Mouse (Mus musculus): ENCODE data around the gene Cbfb. TPM values are rescaled to one million over a fixed set of nuclear protein-coding genes. Genes with fewer than 3 reads are reported as not detected.

Gene Cbfb
- polyA plus RNA-seq (2014; fragmentation: Nextera tagmentation; extraction: Ambion mirVana): 31.1 and 32.7 TPM in 2 replicates

DNA sequence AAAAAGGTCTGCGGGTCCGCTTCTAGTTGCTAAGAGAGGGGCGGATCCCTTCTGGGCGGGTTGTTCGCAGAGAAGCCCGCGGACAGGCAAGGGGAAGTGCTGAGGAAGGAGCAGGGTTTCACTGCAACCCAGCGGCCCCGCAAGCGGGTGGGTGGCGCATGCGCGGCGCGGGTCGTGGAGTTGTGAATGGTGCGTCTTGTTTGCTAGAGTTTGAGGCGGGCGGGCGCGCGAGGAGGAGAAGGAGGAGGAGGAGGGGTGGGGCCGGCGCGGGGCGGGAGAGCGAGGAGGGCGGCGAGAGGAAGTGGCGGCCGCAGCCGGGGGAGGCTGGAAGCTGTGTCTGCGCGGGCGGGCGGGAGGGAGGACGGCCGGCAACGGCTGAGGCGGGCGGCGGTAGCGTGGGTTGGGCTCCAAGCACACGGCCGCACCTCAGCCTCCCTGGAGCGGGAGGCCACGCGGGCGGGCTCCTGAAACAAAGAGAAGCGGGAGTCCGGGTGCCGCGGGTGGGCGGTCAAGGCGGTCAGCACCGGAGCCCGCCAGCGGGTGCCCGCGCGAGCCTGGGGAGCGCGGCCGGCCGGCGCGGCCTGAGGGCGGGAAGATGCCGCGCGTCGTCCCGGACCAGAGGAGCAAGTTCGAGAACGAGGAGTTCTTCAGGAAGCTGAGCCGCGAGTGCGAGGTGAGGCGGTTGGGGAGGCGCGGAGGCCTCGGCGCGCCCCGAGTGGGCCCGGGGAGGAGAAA is at the start of gene Cbfb:
Cbfb (plus strand) TSS at position 294 of the 735 bp plus-strand sequence.
- peak within 1 kb of the TSS; percentile 96 for H3K4me2 ChIP-seq
- no peaks in the 10 kb centered on the region for H3K36me3 ChIP-seq (ENCODE audit: control insufficient read depth, insufficient read depth, low read length)
- H3K4me1 ChIP-seq (replicated peaks; ENCODE audit: control insufficient read depth, insufficient read depth, low read length): peaks cover 4% of the 10 kb centered on the region; the same call in 1 of the 2 replicates
- peaks cover 3% of the 10 kb centered on the region; the same call in 1 of the 2 replicates for H3K27me3 ChIP-seq (replicated peaks; ENCODE audit: control insufficient read depth, insufficient read depth, low read length)
- H3K4me3 ChIP-seq (ENCODE audit: low read depth, low read length): peak within 1 kb of the TSS; percentile 83
- ATAC-seq (replicated peaks; ENCODE audit: low FRiP score) (peak; percentile 85), DNase-seq (ENCODE audit: low spot score) (peak; percentile 95)
- peak within 1 kb of the TSS; percentile 87 for H3K9ac ChIP-seq (ENCODE audit: low read depth, low read length)
- H3K27ac ChIP-seq (ENCODE audit: low read depth, low read length): peak within 1 kb of the TSS; percentile 73
- H3K9me3 ChIP-seq (ENCODE audit: control insufficient read depth, low read length): no peaks in the 10 kb centered on the region
- WGBS: under 1% methylated on average over 74 of the region's 86 CpGs

DNA sequence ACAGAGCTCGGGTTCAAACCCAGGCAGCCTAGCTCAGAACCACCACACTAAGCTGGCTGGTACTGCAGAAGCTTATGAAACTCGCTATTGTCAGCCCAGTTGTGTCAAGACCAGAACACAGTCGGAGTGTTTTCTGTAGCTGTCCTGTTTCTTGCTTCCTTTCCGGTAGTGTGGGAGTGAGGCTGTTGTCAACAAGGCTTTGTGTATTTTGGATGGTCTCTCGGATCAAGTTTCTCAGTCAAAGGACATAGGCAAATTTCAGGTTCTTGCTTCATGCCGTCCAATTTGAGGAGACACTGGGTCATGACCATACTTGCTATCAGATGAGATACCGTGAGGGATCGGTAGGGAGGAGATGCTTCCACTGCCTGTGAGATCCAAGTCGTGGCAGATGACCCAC is 40.6 kb upstream of the Cbfb start:
- H3K4me2 ChIP-seq: no peak overlapping the region
- H3K36me3 ChIP-seq (ENCODE audit: control insufficient read depth, insufficient read depth, low read length): no peaks in the 10 kb centered on the region
- H3K9me3 ChIP-seq (ENCODE audit: control insufficient read depth, low read length): no peaks in the 10 kb centered on the region
- H3K4me1 ChIP-seq (replicated peaks; ENCODE audit: control insufficient read depth, insufficient read depth, low read length): no peaks in the 10 kb centered on the region
- whole genome bisulfite sequencing: 73% methylated on average over 9 of the region's 9 CpGs
- no peak for ATAC-seq (replicated peaks; ENCODE audit: low FRiP score)
- DNase-seq (ENCODE audit: low spot score): no peak
- no peak overlapping the region for H3K9ac ChIP-seq (ENCODE audit: low read depth, low read length)
- H3K4me3 ChIP-seq (ENCODE audit: low read depth, low read length): no peak overlapping the region
- no peaks in the 10 kb centered on the region for H3K27me3 ChIP-seq (replicated peaks; ENCODE audit: control insufficient read depth, insufficient read depth, low read length)
- H3K27ac ChIP-seq (ENCODE audit: low read depth, low read length): no peak overlapping the region

DNA sequence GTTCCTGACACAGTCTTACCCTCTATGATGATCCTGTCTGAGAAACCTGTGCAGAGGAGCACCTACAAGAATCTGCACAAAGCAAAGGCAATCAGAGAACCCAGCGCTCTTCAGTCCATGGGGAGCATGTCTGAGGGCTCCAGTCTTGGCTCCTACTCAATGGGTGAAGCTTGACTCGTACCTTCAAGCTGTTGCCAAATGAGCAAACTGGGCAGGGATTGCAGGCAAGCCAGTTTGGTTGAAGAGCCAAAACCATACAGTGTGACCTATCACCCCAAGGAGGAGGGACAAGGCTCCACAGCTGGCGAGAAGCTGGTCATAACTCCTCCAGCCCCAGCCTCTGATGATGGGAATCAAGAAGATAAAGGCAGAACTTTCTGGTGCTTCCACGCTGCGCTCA is 39.0 kb upstream of the Cbfb start, which contains the start of gene Ces4a:
Ces4a (plus strand) TSS at position 292 of the 400 bp plus-strand sequence.
- no peak within 1 kb of the TSS for H3K27ac ChIP-seq (ENCODE audit: low read depth, low read length)
- ATAC-seq (replicated peaks; ENCODE audit: low FRiP score): no peak

DNA sequence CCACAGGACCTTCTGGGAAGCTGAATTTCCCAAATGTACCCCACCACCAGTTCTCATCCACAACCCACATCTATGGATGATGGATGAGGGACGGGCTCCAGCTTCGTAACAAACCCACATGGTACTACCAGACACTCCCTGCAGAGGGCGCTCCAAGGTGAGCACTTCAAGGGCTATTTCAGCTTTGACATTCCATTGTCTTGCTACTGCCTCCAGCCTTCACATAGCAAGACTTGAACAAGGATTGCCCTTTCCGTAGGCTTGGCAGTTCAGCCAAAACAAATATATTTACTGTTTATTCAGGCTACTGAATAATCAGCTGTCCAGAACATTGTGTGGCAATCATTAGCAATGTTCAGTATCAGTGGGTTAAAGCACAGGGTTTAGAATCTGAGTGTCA is 32.1 kb upstream of the Cbfb start:
- H3K27ac ChIP-seq (ENCODE audit: low read depth, low read length): no peak overlapping the region
- ATAC-seq (replicated peaks; ENCODE audit: low FRiP score) (no peak), DNase-seq (ENCODE audit: low spot score) (no peak)
- no peak overlapping the region for H3K4me3 ChIP-seq (ENCODE audit: low read depth, low read length)
- H3K9me3 ChIP-seq (ENCODE audit: control insufficient read depth, low read length): no peaks in the 10 kb centered on the region
- no peak overlapping the region for H3K9ac ChIP-seq (ENCODE audit: low read depth, low read length)
- H3K4me1 ChIP-seq (replicated peaks; ENCODE audit: control insufficient read depth, insufficient read depth, low read length): no peaks in the 10 kb centered on the region
- H3K4me2 ChIP-seq: no peak overlapping the region
- 16% methylated on average over 4 of the region's 4 CpGs for WGBS
- 0 out of 2 replicates have a peak, but pooled peaks cover 13% of the 10 kb centered on the region for H3K27me3 ChIP-seq (replicated peaks; ENCODE audit: control insufficient read depth, insufficient read depth, low read length)
- no peaks in the 10 kb centered on the region for H3K36me3 ChIP-seq (ENCODE audit: control insufficient read depth, insufficient read depth, low read length)

More for the DNA sequence above, 39.0 kb upstream of the Cbfb start, which contains the start of gene Ces4a:
- no peak within 1 kb of the TSS for H3K4me2 ChIP-seq
- DNase-seq (ENCODE audit: low spot score): no peak
- H3K27me3 ChIP-seq (replicated peaks; ENCODE audit: control insufficient read depth, insufficient read depth, low read length): no peaks in the 10 kb centered on the region
- H3K4me1 ChIP-seq (replicated peaks; ENCODE audit: control insufficient read depth, insufficient read depth, low read length): no peaks in the 10 kb centered on the region
- H3K9ac ChIP-seq (ENCODE audit: low read depth, low read length): no peak within 1 kb of the TSS
- no peak within 1 kb of the TSS for H3K4me3 ChIP-seq (ENCODE audit: low read depth, low read length)
- H3K36me3 ChIP-seq (ENCODE audit: control insufficient read depth, insufficient read depth, low read length): no peaks in the 10 kb centered on the region
- H3K9me3 ChIP-seq (ENCODE audit: control insufficient read depth, low read length): no peaks in the 10 kb centered on the region
- 74% methylated on average over 5 of the region's 5 CpGs for WGBS

DNA sequence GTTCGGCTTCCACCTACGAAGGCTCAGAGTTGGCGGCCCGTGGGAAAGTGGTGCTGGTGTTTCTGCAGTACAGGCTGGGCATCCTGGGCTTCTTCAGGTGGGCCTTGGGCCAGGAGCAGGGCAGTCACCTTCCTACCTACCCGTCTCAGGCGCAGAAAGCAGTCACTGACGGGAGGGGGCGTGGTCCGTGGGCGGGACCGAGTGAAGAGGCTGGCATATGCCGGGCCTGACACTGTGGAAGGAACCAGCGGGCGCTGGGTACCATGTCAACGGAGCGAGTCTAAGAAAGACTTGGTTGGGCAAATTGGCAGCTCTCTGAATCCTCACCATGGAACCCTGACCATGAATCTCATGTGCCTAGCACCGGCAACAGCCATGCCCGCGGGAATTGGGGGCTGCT is 28.1 kb upstream of the Cbfb start:
- no peak overlapping the region for H3K4me3 ChIP-seq (ENCODE audit: low read depth, low read length)
- H3K27ac ChIP-seq (ENCODE audit: low read depth, low read length): no peak overlapping the region
- H3K9ac ChIP-seq (ENCODE audit: low read depth, low read length): no peak overlapping the region
- WGBS: 31% methylated on average over 19 of the region's 19 CpGs
- H3K27me3 ChIP-seq (replicated peaks; ENCODE audit: control insufficient read depth, insufficient read depth, low read length): 0 out of 2 replicates have a peak, but pooled peaks cover 13% of the 10 kb centered on the region
- no peaks in the 10 kb centered on the region for H3K9me3 ChIP-seq (ENCODE audit: control insufficient read depth, low read length)
- H3K4me2 ChIP-seq: peak overlapping the region; percentile 39
- no peaks in the 10 kb centered on the region for H3K4me1 ChIP-seq (replicated peaks; ENCODE audit: control insufficient read depth, insufficient read depth, low read length)
- H3K36me3 ChIP-seq (ENCODE audit: control insufficient read depth, insufficient read depth, low read length): no peaks in the 10 kb centered on the region
- DNase-seq (ENCODE audit: low spot score): no peak
- no peak for ATAC-seq (replicated peaks; ENCODE audit: low FRiP score)

DNA sequence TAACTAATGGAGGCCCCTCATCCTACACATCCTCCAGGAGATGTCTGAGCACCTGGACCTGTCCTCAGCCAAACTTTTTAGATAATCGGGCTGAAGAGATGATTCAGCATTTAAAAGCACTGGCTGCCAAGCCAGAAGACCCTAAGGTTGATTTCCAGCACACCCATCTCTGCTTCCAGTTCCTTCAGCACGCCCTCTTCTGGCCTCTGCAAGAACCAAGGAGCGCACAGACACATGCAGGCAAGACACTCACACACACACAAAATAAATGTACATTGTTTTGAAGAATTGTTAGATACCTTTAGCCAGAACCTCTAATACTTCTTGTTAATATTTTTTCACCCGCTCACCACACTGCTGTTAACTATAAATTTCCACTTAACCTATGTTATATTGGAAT is 18.8 kb upstream of the Cbfb start:
- H3K9ac ChIP-seq (ENCODE audit: low read depth, low read length): no peak overlapping the region
- no peaks in the 10 kb centered on the region for H3K36me3 ChIP-seq (ENCODE audit: control insufficient read depth, insufficient read depth, low read length)
- H3K4me1 ChIP-seq (replicated peaks; ENCODE audit: control insufficient read depth, insufficient read depth, low read length): no peaks in the 10 kb centered on the region
- H3K4me3 ChIP-seq (ENCODE audit: low read depth, low read length): no peak overlapping the region
- peaks cover 14% of the 10 kb centered on the region for H3K27me3 ChIP-seq (replicated peaks; ENCODE audit: control insufficient read depth, insufficient read depth, low read length)
- WGBS: 58% methylated on average over 4 of the region's 4 CpGs
- no peak overlapping the region for H3K27ac ChIP-seq (ENCODE audit: low read depth, low read length)
- H3K9me3 ChIP-seq (ENCODE audit: control insufficient read depth, low read length): no peaks in the 10 kb centered on the region
- DNase-seq (ENCODE audit: low spot score): no peak
- no peak for ATAC-seq (replicated peaks; ENCODE audit: low FRiP score)
- no peak overlapping the region for H3K4me2 ChIP-seq

DNA sequence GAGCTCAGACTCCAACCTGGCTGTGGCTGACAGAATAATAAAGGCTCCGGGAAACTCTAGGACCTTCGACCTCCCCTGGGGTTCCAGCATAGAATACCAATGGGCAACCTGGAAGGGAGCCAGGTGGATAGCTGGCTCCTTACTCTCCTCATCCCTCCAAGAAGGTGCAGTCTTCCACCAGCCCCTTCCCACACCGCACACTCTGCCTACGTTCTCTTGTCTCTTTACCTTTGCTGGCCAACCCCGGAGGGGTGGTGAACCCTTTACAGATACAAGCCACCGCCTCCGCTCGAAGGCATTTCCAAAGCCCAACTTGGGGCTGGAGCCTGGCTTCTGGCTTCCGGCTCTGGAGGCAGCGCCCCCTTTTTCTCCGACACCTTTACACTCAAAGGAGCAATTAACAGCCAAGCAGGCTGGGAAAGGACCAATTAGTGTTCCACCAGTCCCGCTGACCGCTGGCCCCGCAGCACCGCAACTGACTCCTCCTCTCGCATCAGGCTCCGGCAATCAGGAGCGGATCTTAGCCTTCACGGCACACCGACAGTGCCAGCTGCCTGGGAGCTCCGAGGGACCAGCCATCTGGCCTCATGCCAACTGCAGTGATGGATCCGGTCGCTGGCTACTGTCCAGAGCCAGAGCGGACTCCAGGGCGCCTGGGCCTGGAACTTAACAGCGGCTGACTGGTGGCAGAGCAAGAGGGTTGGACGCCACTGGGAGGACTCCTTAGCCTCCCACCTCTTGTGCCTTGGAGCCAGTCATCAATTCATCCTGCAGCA is 17.7 kb upstream of the Cbfb start:
- H3K4me3 ChIP-seq (ENCODE audit: low read depth, low read length): peak overlapping the region; percentile 24; the same call in 1 of the 2 replicates
- H3K9me3 ChIP-seq (ENCODE audit: control insufficient read depth, low read length): no peaks in the 10 kb centered on the region
- no peaks in the 10 kb centered on the region for H3K36me3 ChIP-seq (ENCODE audit: control insufficient read depth, insufficient read depth, low read length)
- ATAC-seq (replicated peaks; ENCODE audit: low FRiP score): peak; percentile 45; the same call in 1 of the 2 replicates
- peak overlapping the region; percentile 45 for H3K4me2 ChIP-seq
- H3K27ac ChIP-seq (ENCODE audit: low read depth, low read length): no peak overlapping the region
- H3K27me3 ChIP-seq (replicated peaks; ENCODE audit: control insufficient read depth, insufficient read depth, low read length): peaks cover 14% of the 10 kb centered on the region
- no peaks in the 10 kb centered on the region for H3K4me1 ChIP-seq (replicated peaks; ENCODE audit: control insufficient read depth, insufficient read depth, low read length)
- peak; percentile 45 for DNase-seq (ENCODE audit: low spot score)
- WGBS: 11% methylated on average over 27 of the region's 27 CpGs
- H3K9ac ChIP-seq (ENCODE audit: low read depth, low read length): no peak overlapping the region

DNA sequence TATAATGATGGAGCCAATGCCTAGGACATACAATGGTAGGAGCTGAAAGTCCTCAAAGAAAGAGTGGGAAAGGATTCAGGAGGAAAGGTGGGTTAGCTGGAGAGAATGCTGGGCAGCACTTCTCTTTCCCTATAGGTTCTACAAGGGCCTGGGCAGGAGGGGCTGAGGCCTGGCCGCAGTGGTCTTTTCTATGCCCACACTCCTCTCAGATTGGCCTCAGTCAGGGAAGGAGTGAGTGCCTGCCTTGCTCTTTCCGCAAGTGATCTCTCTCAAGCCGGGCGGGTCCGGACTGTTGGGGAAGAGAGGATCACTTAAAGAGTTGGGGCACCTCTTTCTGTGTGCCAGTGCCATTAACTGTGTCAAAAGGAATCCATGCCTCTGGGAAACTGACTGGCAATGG is 16.2 kb upstream of the Cbfb start:
- no peaks in the 10 kb centered on the region for H3K36me3 ChIP-seq (ENCODE audit: control insufficient read depth, insufficient read depth, low read length)
- no peaks in the 10 kb centered on the region for H3K4me1 ChIP-seq (replicated peaks; ENCODE audit: control insufficient read depth, insufficient read depth, low read length)
- no peak overlapping the region for H3K27ac ChIP-seq (ENCODE audit: low read depth, low read length)
- no peak for ATAC-seq (replicated peaks; ENCODE audit: low FRiP score)
- 88% methylated on average over 5 of the region's 5 CpGs for WGBS
- DNase-seq (ENCODE audit: low spot score): no peak
- H3K9me3 ChIP-seq (ENCODE audit: control insufficient read depth, low read length): no peaks in the 10 kb centered on the region
- no peak overlapping the region for H3K4me2 ChIP-seq
- peaks cover 14% of the 10 kb centered on the region for H3K27me3 ChIP-seq (replicated peaks; ENCODE audit: control insufficient read depth, insufficient read depth, low read length)
- no peak overlapping the region for H3K4me3 ChIP-seq (ENCODE audit: low read depth, low read length)
- no peak overlapping the region for H3K9ac ChIP-seq (ENCODE audit: low read depth, low read length)
